Mouse (Mus musculus) adrenal gland, postnatal 0 days (tissue): ENCODE results near the gene Gm5751. TPM values are rescaled to one million over a fixed set of nuclear protein-coding genes. Genes with fewer than 3 reads are reported as not detected.

Experiments
- polyA plus RNA-seq: library from polyadenylated mRNA; unstranded; fragments of >200 nt; fragmentation: Nextera tagmentation; extraction: Ambion mirVana; gene quantifications from 2 replicates; pipeline ENCODE4 v1.2.1, GENCODE M21; 2015

Gm5751 gene
- polyA plus RNA-seq = not detected in 2 replicates

GRCm38 (mm10) chrX:8873953-8874352 is at the start of gene Gm5751:
TSS of gene Gm5751 (plus strand) at chrX:8874253.

GRCm38 (mm10) chrX:8843694-8844093 is 30.4 kb upstream of the Gm5751 start, which contains the start of gene Gm6592:
TSS of gene Gm6592 (plus strand) at chrX:8843994.

GRCm38 (mm10) chrX:8892343-8893155 is 18.5 kb downstream of the Gm5751 start, which contains the start of gene B630019K06Rik:
TSS of gene B630019K06Rik (plus strand) at chrX:8892382.

Other genes with a start within 250 kb of the Gm5751 start
- not detected in 2 replicates for gene Ssxb8, start 183.4 kb upstream of the Gm5751 start, polyA plus RNA-seq
- not detected in 2 replicates for gene Ssx9, start 125.8 kb upstream of the Gm5751 start, polyA plus RNA-seq
- not detected in 2 replicates for gene Ssxb5, start 70.6 kb upstream of the Gm5751 start, polyA plus RNA-seq
- not detected in 2 replicates for gene Gm6592, start 30.3 kb upstream of the Gm5751 start, polyA plus RNA-seq
- 6.5 and 11.0 TPM in 2 replicates for gene B630019K06Rik, start 18.1 kb downstream of the Gm5751 start, polyA plus RNA-seq
- gene Fthl17b, start 88.7 kb downstream of the Gm5751 start, polyA plus RNA-seq = not detected in 2 replicates
- not detected in 2 replicates for gene Fthl17c, start 102.3 kb downstream of the Gm5751 start, polyA plus RNA-seq
- not detected in 2 replicates for gene Fthl17d, start 112.5 kb downstream of the Gm5751 start, polyA plus RNA-seq
- gene Fthl17e, start 159.2 kb downstream of the Gm5751 start, polyA plus RNA-seq = not detected in 2 replicates
- not detected in 2 replicates for gene Fthl17f, start 188.8 kb downstream of the Gm5751 start, polyA plus RNA-seq
- gene 4930402K13Rik, start 230.3 kb downstream of the Gm5751 start, polyA plus RNA-seq = not detected in 2 replicates